Mouse (Mus musculus): ENCODE measurements at regions not wholly inside any gene's neighbourhood (a gene's known extent, or its start where the extent isn't known, plus 50 kb on each side); places are given as distances from the start of the nearest gene placed in this dataset.

GRCm38 (mm10) chr1:39100492-39100891, 93.0 kb upstream of the Npas2 start:
- no peak for DNase-seq (ENCODE audit: low read depth)

GRCm38 (mm10) chr1:39102126-39102905, 91.2 kb upstream of the Npas2 start:
- DNase-seq (ENCODE audit: low read depth) = no peak

- DNase-seq (ENCODE audit: low read depth) = no peak
Observed at GRCm38 (mm10) chr1:39102989-39103910, 90.3 kb upstream of the Npas2 start.

GRCm38 (mm10) chr1:39105546-39106371, 87.8 kb upstream of the Npas2 start:
- peak; percentile 83 for DNase-seq (ENCODE audit: low read depth)

GRCm38 (mm10) chr1:39106372-39106643, 87.2 kb upstream of the Npas2 start:
- DNase-seq (ENCODE audit: low read depth) = no peak

- DNase-seq (ENCODE audit: low read depth) = no peak
Observed at GRCm38 (mm10) chr1:39106650-39107049, 86.9 kb upstream of the Npas2 start.

- DNase-seq (ENCODE audit: low read depth) = no peak
Observed at GRCm38 (mm10) chr1:39116319-39116718, 77.2 kb upstream of the Npas2 start.

- no peak for DNase-seq (ENCODE audit: low read depth)
Observed at GRCm38 (mm10) chr1:39122316-39123015, 71.1 kb upstream of the Npas2 start.

- DNase-seq (ENCODE audit: low read depth) = no peak
Observed at GRCm38 (mm10) chr1:39123081-39123812, 70.3 kb upstream of the Npas2 start.

GRCm38 (mm10) chr1:39123813-39124146, 69.8 kb upstream of the Npas2 start:
- DNase-seq (ENCODE audit: low read depth) = no peak

GRCm38 (mm10) chr1:39134521-39134920, 59.0 kb upstream of the Npas2 start:
- DNase-seq (ENCODE audit: low read depth) = no peak

- DNase-seq (ENCODE audit: low read depth) = no peak
Observed at GRCm38 (mm10) chr1:39143054-39143453, 50.5 kb upstream of the Npas2 start.

GRCm38 (mm10) chr1:39143626-39144025, 49.9 kb upstream of the Npas2 start:
- no peak for DNase-seq (ENCODE audit: low read depth)

Data from 416B (cell line).